Mouse (Mus musculus): ENCODE measurements around the gene Anapc16.

Gene Anapc16

GRCm38 (mm10) chr10:59949255-59949648, 53.7 kb downstream of the Anapc16 start:
- no peak for DNase-seq (ENCODE audit: low spot score)

GRCm38 (mm10) chr10:59948363-59949254, 54.3 kb downstream of the Anapc16 start:
- peak; percentile 19 for DNase-seq (ENCODE audit: low spot score)

- DNase-seq (ENCODE audit: low spot score) = no peak
These were observed 55.5 kb downstream of the Anapc16 start for GRCm38 (mm10) chr10:59947296-59948073.

GRCm38 (mm10) chr10:59946362-59946761, 56.6 kb downstream of the Anapc16 start:
- DNase-seq (ENCODE audit: low spot score) = no peak

- no peak for DNase-seq (ENCODE audit: low spot score)
These were observed 57.5 kb downstream of the Anapc16 start for GRCm38 (mm10) chr10:59945416-59945815.

- no peak for DNase-seq (ENCODE audit: low spot score)
These were observed 59.4 kb downstream of the Anapc16 start for GRCm38 (mm10) chr10:59943421-59943989.

GRCm38 (mm10) chr10:59942847-59943420, 60.0 kb downstream of the Anapc16 start:
- peak; percentile 52 for DNase-seq (ENCODE audit: low spot score)

GRCm38 (mm10) chr10:59942281-59942846, 60.6 kb downstream of the Anapc16 start:
- no peak for DNase-seq (ENCODE audit: low spot score)

GRCm38 (mm10) chr10:59939081-59939480, 63.9 kb downstream of the Anapc16 start:
- DNase-seq (ENCODE audit: low spot score) = no peak

- DNase-seq (ENCODE audit: low spot score) = no peak
These were observed 64.3 kb downstream of the Anapc16 start for GRCm38 (mm10) chr10:59938662-59939061.
